Mouse (Mus musculus) megakaryocyte, embryonic 14.5 days (primary cell): Measurements from ENCODE around the gene Eme1.

Source experiments
- FLI1 ChIP-seq: IDR thresholded peaks from 2 replicates; pipeline ENCODE4 v1.6.1; 2012; ENCODE audit warnings: low read length, inconsistent platforms, mixed read lengths
- GATA1 ChIP-seq: IDR thresholded peaks from 3 replicates; pipeline ENCODE4 v1.6.1; 2012; ENCODE audit warnings: mixed read lengths, low read length, inconsistent platforms, borderline replicate concordance

GRCm38 (mm10) chr11:94596311-94596852, 57.4 kb downstream of the Eme1 start:
- TF ChIP-seq GATA1 (no peak), FLI1 (no peak)
